Mouse (Mus musculus) spleen, adult 18-20 months (tissue): Measurements from ENCODE around the gene Preb.

Source experiments
- DNase-seq, 2 experiments: peaks; one replicate each; pipeline ENCODE4 v3.0.0; 2022; ENCODE audit warnings: mixed read lengths in 2 of 2

Gene Preb

GRCm38 (mm10) chr5:30959966-30960501 lies at the start of gene Preb:
TSS of gene Preb (minus strand) at chr5:30960361.
- DNase-seq = peak; percentile 97 to 98

DNA sequence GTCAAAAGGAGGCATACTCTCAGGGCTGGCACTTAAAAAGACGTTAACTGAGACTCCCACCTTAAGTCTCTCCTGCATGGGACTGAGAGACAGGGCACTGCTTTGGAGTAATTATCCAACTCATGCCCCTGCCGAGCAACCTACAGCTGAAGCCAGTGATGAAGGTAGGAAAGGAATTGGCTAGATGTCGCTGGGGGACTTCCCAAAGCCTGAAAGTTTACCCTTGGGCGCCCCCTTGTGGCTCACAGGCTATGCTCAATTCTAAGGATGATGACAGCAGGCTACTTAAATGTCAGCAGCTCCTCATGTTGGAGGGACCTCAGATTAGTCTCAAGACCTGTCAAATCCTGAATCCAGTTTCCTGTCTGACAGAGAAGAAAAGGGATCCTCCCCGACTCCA lies 44.0 kb upstream of the Preb start:
- peak; percentile 59 to 92 for DNase-seq

GRCm38 (mm10) chr5:31001560-31001959 lies 41.4 kb upstream of the Preb start:
- DNase-seq = no peak

- DNase-seq = no peak
These were observed 40.8 kb upstream of the Preb start for GRCm38 (mm10) chr5:31000993-31001392.

- DNase-seq = no peak
These were observed 40.0 kb upstream of the Preb start for GRCm38 (mm10) chr5:31000122-31000521.

GRCm38 (mm10) chr5:30999324-30999723 lies 39.2 kb upstream of the Preb start:
- DNase-seq = no peak

- peak in 1 of 2 experiments; percentile 30 for DNase-seq
These were observed 38.1 kb upstream of the Preb start for GRCm38 (mm10) chr5:30998306-30998705.

DNA sequence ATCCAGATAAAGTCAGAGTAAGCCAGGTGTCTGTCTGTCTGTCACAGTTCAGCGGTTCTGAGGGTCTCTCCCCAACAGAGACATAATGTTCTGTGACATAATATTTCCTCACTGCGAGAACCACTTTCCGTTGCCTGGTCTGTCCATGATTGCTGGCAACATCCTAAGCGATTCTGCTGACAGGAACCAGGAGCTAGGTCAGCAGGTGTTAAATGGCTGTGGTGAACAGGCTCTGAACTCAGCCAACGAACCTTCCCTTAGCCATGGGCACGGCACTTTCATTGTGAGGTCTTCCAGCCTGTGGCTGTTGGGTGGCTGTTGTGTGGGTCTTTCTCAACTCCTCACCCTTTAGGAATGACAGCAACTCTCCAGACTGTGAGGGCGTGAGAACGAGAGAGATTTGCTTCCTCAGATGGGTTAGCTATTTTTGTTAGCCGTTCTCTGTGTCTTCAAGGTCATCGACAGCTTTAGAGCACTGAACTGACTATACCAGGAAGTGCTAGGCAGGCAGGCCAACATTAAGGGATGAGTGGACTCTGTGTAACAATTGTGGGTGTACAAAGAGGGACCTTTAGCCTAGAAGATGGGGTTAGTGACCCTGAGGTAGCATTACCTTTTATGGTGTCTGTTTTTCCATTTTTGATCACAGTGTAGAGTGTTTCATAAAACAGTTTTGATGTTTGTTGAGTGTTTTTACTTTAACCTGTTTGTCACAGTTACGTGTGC lies 34.9 kb upstream of the Preb start:
- DNase-seq = no peak

GRCm38 (mm10) chr5:30994074-30994473 lies 33.9 kb upstream of the Preb start:
- DNase-seq = no peak

DNA sequence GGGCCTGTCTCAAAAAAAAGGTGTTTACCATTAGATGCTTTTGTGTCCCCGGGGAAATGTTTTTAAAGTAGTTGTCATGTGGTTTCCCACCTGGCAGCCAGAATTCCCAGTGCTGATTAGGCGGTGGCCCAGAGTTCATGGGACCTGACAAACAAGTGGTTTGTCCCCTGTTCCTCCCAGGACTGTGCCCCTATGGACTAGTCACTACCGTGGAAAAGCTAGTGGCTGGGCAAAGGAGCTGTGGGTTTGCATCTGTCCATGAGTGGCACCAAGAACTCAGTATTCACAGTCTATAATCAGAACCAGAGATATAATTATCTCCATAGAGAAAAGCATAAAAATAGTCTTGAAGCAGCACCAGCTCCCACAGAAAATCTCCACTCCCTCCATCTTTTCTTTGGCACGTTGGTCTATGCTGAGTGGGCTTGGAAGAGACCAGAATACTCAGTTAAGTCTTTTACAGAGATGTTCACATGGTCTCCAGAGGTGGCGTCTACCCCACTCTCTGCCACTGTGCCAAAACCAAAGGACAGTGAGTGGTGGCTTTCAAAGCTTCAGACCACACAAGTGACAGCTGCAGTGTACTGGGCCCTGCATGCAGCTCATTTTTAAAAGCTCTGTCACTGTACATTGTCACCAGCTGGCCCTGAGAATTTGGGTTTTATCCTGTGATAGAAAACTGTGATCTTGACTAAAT lies 33.0 kb upstream of the Preb start:
- DNase-seq = no peak

- no peak for DNase-seq
These were observed 22.2 kb upstream of the Preb start for GRCm38 (mm10) chr5:30982357-30982756.

GRCm38 (mm10) chr5:30974870-30975656 lies 14.9 kb upstream of the Preb start:
- DNase-seq = no peak

GRCm38 (mm10) chr5:30969440-30969839 lies 9.3 kb upstream of the Preb start:
- DNase-seq = no peak

DNA sequence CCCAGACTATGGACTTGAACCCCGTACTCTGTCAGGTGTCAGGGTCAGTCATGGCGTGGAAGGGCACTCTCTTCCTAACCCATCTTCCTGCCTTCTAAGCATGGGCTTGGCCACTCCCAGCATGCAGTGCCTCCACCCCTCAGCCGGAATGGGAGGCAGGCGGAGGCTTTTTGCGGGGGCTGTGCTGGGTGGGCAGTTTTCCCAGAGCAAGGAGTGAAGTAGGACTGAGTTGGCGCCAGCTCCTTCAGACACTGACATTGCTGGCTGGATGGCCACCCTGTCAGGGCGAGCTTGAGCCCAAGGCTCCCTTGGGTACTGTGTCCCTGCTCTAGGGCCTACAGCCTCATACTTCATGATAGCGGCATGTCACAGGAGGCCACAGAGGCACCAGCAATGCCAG lies 8.3 kb upstream of the Preb start, which contains the start of gene Tcf23:
Gene Tcf23, plus strand, starts transcription at position 247 of the 400 bp plus-strand sequence.
- DNase-seq = no peak

DNA sequence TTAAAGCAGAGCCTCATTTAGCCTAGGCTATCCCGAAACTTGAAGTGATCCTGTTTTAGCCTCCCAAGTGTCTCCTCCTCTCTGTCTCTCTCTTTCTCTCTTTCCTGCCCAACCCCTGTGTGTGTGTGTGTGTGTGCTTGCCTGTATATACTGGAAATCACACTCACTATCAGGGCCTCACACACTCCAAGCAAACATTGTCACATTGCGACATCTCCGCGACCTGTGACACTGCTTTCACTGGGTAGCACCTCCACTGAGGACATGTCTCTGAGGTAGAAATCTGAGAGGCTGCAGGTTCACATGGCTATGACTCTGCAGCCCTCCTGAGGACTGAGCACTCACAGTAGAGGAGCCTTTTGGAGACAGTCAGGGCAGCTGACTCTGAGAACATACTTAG lies 6.0 kb upstream of the Preb start:
- DNase-seq = no peak

DNA sequence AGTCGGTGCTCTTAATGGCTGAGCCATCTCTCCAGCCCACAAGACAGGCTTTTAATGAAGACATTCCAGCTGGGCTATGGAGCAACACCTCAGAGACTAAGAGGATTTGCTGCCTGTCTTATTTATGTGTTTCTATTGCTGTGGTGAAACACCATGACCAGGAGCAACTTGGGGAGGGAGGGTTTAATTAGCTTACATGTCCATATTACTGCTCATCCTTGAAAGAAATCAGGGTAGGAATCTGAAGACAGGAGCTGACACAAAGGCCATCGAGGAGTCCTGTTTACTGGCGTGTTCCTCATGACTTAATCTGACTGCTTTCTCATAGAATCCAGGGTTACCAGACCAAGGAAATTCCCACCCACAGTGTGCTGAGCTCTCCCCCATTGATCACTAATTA lies 3.8 kb upstream of the Preb start:
- no peak for DNase-seq

GRCm38 (mm10) chr5:30961545-30962505 lies 1.7 kb upstream of the Preb start:
- DNase-seq = no peak

DNA sequence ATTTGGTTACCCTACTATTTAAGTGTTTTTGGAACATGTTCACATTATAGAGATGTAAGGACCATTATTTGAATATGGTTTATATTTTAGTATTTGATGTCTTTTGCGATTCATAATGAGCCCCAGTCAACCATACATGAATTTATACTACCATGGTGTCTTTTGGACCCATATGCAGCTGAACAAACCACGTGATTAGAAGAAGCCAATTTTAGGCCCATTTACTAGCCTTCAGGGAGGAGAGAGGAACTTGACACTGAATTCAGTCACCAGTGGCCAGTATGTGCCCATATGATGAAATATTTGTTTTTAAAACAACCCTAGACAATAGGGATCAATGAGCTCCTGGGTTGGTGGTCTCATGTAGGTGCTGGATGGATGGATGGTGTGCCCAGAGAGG lies 653 bp upstream of the Preb start:
- DNase-seq = no peak

- DNase-seq = no peak
These were observed 835 bp downstream of the Preb start for GRCm38 (mm10) chr5:30959198-30959854.

GRCm38 (mm10) chr5:30957891-30958290 lies 2.3 kb downstream of the Preb start:
- DNase-seq = no peak

- no peak for DNase-seq
These were observed 4.4 kb downstream of the Preb start for GRCm38 (mm10) chr5:30955751-30956150.

DNA sequence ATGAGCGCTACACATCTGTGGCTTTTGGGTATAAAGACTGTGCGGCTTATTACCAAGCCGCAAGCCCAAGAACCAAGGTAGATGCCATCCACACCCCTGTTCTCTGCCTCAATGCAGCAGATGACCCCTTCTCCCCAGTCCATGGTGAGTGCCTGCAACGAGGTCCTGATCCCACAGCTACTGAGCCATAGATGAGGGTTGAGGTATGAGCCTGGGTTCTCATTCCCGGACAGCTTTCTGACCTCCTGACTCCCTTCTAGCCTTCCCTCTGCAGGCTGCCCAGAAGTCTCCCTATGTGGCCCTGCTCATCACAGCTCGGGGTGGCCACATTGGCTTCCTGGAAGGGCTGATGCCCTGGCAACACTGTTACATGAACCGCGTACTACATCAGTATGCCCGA lies 5.6 kb downstream of the Preb start:
- DNase-seq = no peak
